Mouse (Mus musculus): ENCODE data around the gene Wdr89.
"Not testable (repeated sequence)": the region's sequence is repeated elsewhere in the genome, so short reads cannot be mapped to it uniquely, and the experiment has no call there.

Wdr89 gene

DNA sequence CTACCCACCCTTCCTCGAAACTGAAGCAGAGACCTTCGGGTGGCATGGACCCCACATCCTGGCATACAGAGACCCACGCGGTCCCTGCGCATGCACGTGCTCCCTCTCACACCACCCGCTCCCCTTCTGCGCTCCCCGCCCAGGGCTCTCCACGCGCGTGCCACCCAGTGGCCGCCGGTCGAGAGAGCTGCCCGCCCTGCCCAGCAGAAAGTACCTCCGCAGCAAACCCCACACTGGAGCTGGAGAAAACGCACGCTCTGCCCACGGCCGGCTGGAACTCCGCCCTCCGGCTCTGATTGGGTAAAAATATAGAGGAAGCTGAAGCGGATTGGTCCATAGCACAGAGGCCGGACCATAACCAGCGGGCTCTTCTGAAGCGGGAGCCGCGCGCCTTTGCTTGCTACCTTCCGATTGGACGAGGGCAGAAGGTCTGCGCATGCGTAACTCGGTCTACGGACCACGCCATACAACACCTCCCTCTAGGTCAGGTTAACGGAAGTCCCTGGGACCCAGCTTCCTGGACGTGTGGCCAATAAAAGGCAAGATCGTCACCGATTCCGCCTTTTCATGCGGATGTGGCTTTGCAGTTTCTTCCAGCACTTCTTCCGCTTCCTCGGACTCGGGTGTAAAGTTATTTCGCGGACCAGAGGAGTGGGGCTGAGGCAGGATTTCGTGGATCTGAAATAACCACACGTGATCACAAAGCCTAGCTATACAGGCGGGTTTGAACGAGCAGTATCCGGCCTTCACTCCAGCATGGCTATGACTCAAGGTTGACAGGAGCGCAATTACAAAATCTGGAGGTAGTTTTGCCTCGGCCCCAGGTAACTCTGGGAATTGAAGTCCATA lies at the start of gene Wdr89:
TSS of gene Wdr89 (minus strand) at position 280 of the 849 bp plus-strand sequence.
- DNase-seq: peak; percentile 100

DNA sequence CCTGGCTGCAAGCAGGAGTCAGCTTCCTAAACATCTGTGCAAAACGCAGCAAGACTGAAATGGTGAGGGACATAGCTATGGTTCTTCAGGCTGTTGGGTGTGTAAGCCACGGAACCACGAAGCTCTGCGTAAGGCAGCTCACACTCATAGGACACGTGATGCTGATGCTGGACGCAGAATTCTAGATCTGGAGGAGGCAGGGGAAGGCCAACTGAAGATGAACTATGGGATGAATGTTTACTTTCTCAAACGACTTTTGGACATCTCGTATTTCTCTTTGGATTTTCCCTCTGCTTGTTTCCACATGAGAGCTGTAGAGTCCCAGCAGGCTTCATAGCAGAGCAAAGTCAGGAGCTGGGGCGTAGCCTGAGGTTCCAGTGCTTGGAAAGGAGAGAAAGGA lies 44.3 kb upstream of the Wdr89 start:
- no peak for DNase-seq

DNA sequence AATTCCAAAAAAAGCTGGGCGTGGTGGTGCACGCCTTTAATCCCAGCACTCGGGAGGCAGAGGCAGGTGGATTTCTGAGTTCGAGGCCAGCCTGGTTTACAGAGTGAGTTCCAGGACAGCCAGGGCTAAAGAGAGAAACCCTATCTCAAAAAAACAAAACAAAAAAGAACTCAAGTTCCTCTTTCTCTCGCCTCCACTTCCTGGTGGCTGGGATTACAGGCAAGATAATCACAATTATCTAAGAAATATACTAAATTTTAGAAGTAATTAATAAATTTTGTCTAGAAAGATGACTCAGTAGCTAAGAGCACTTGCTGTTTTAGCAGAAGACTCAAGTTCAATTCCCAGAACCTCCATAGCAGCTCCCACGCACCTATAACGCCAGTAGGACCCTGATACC lies 43.6 kb upstream of the Wdr89 start:
- not testable (repeated sequence) for DNase-seq

DNA sequence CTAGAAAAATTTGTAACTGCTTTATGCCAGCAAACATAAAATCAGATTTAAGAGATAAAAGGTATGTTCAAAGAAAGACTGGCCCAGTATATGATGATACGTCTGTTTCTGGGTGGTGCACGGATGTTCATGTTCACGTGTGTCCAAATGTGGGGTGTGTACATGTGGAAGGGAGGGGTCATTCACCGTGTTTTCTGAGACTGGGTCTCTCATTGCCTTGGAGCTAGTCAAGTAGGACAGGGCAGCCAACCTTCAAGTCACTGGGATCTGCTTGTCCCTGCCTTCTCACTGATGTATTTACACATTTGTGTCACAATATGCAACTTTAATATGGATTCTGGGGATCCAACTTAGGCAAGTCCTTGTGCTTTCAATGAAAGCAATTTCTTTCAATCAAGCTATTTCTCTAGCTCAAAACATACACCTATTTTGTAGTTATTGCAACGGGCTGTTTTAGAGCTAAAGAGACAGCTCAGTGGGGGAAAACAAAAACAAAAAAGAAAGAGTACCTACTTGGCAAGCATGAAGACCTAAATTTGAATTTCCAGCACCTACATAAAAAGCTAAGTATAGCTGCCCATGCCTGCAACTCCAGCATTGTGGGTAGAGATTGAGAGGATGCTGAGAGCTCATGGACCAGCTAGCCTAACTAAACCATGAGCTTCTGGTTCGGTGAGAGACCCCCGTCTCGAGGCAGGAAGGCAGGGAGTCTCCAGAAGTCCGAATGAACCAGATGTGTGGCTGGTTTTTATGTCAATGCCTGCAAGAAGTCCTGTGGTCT lies 41.4 kb upstream of the Wdr89 start:
- no peak for DNase-seq

DNA sequence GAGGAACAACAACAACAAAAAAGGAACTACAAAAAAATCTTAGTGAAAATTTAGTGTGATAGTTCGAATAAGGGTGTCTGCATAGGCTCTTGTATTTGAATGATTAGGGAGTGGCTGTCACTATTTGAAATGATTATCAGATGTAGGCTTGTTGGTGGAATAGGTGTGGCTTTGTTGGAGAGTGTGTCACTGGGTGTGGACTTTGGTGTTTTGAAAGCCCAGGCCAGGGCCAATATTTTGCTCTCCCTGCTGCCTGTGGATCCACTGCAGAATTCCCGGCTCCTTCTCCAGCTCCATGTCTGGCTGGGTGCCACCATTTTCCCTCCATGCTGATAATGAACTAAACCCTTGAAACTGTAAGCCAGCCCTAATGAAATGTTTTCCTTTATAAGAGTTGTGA lies 40.2 kb upstream of the Wdr89 start:
- DNase-seq: no peak

DNA sequence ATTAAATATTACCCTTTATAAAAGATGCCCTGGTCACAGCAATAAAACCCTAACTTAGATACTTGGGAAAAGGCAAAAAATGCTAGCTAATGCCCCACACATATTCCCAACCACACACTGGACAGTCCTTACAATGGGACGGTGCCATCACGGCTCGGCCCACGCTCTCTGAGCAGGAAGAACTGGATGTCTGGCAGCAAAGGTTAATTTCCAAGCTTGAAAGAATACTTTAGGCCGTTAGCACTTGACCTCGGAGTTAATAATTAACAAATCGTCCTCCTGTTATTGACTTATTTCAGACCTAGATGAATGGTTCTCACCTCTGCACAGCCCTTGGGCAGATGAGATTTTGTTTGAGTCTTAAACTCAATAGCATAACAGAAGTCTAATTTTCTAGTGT lies 37.3 kb upstream of the Wdr89 start:
- peak; percentile 70 for DNase-seq

DNA sequence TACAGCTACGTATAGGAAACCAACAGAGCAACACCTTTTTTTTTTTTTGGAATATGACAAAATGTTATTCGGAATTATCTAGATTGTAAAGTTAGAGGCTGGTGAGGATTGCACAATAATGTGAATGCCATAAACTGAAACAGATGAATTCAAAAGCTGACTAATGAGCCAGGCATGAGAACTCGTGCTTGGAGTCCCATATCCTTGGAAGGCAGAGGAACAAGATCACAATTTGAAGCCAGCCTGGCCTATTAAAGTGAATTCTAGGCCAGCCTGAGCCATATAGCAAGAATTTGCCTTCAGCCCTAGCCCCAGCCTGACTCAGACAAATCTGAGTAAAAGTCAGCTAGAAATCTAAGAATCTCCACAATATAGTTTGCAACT lies 33.4 kb upstream of the Wdr89 start:
- DNase-seq: no peak

DNA sequence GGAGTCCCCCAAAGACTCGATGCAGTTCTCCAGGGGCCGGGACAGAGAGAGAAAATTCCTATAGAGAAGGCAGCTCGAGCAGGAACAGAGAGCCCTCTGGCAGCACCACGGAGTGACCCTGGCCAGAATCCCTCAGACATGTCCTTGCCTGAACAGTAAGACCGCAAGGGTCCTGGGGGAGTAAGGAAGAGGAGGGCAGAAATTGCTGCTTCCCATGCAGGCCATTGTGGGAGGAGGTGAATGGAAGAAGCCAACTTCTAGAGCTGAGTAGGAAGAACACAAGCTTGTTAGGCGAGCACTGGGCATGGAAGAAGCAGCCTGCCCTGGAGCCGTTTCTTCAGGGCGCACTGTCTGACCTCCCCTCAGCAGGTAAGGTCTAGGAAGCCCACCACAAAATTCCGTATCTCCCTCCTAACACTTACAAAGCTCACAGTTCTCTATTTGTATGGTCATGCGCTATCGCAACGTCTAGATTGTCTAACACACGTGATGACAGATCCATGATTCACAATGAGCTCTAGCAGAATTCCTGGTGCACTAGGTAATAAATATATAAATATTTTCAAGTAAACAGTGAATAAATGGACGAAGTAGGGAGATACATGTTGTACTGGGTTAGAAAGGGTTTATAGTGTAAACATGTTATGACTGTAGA lies 32.9 kb upstream of the Wdr89 start:
- no peak for DNase-seq

DNA sequence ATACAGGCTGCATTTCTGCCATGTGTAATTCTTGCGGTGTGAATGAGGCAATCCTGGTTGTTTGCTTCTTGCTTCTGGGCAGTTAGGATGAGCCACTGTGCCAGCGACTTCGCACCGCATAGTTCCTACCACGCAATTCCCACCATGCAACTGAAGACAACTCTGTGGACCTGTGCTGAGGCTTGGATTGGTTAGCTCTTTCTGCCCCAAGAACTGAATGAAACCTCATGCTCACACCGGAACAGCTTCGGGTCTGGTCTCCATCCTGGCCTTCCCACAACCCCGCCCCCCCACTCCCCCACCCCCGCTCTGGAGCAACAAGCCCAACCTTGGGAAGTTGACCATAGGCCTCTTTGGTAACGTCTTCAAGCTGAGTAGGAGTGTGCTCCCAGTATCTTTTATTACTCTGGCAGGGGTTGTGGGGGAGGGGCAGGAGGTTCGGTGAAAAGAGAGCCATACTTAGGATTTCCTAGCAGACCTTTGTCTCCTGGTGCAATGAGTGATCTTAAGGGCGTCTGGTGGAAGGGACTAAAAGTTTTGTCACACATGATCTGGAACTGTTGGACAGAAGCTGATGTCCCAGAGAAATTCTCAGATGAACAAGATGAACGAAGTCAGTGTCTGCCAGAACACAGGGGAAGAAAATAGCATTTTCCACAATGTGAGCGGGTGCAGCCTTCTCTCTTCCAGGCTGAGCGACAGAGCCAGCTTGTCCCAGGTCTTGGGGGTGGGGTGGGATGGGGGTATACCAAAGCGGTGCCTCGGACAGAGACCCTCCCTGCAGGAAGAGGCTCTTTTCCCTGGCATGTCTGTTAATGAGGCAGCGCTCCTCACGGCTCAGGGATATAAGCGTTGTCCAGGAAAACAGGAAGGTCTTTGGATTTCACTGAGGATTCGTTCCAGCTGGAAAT lies 32.1 kb upstream of the Wdr89 start:
- peak; percentile 44 for DNase-seq

DNA sequence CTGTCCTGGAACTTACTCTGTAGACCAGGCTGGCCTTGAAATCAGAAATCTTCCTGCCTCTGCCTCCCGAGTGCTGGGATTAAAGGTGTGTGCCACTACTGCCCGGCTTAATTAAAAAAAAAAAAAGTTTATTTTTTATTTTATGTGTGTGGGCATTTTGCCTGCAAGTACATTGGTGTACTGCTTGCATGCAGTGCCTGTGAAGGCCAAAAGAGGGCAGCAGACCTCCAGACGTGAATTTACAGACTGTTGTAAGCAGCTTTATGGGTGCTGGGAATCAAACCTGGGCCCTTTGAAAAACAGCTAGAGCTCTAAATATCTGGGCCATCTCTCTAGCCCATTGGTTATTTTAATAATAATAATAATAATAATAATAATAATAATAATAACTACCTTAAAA lies 29.4 kb upstream of the Wdr89 start:
- DNase-seq: no peak

DNA sequence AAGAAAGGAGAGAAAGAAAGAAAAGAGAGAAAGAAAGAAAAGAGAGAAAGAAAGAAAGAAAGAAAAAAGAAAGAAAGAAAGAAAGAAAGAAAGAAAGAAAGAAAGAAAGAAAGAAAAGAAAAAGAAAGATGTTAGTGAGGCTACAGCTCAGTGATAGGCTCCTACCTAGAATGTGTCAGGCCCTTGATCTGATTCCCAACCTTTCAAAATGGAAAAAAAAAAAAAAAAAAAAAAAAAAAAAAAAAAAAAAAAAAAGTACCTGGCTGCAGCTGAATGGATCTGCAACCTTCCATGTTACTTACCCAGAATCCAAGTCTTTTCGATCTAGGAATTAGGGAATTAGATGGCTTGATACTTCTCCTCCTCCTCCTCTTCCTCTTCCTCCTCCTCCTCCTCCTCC lies 26.5 kb upstream of the Wdr89 start:
- not testable (repeated sequence) for DNase-seq

DNA sequence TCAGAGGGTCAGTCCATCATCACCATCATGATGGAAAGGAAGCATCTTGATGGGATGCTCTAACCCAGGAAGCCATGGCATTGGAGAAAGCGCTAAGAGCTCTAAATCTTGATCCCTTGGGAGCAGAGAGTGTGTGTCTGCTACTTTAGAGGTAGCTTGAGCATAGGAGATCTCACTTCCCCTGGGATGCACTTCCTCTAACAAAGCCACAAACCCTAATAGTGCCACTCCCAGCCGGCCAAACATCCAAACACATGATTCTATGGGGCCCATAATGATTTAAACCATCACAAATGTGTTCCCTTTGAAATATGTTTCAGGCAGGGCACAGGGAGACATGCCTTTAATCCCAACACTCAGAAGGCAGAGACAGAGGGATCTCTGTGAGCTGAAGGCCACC lies 19.7 kb upstream of the Wdr89 start:
- DNase-seq: no peak

DNA sequence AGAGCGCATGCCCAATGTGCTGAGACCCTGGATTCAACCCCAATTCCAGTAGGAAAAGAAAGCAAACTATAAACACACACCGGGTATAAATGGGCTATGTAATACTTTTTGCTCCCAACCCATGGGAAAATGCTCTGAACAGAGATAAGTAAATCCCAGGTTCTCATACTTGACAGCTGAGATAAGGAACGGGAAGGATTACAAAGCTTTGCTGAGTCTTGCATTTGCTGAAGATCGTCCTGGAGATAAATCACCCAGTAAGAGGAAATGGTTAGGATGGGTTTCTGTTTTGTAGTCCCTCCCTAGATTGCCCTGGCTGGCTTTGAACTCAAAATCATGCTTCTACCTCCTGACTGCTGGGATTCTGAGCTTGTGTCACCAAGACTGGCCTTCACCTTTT lies 18.0 kb upstream of the Wdr89 start:
- no peak for DNase-seq

DNA sequence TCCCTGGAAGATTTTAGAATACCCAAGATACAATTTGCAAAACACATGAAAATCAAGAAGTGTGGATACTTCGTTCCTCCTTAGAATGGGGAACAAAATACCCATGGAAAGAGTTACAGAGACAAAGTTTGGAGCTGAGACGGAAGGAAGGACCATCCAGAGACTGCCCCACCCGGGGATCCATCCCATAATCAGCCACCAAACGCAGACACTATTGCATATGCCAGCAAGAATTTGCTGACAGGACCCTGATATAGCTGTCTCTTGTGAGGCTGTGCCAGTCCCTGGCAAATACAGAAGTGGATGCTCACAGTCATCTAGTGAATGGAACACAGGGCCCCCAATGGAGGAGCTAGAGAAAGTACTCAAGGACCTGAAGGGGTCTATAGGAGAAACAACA lies 14.7 kb upstream of the Wdr89 start:
- not testable (repeated sequence) for DNase-seq

DNA sequence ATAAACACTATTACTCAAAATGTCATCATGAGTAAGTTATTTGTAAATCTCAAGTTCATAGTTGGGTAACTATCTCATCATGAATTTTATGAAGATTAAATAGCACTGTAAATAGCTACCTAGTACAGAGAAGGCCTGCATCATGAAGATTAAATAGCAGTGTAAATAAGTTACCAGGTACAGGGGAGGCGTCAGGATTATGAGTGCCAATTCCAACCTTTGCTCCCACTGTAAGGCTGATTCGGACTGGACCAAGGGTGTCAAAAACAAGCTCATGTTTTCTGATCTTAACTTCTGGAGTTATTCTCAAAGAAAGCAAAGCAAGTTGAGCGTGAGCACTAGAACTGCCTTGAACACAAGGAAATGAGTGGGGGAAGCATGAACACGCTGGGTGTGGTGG lies 14.3 kb upstream of the Wdr89 start:
- peak; percentile 69 for DNase-seq

DNA sequence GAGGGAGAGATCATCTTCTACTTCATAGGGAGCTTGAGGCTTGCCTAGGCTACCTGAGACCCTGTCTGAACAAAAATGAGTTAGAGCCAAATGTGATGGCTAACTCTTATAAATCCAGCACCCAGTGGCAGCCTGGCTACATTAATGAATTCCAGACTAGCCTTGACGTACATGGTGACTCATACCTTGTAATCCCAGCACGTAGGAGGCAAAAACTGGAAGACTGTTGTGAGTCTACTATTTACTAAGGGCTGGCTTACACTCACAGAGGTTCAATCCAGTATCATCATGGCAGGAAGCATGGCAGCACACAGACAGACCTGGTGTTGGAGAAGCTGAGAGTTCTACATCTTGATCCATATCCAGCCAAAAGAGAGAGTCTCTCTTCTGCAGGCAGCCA lies 13.5 kb upstream of the Wdr89 start:
- no peak for DNase-seq

DNA sequence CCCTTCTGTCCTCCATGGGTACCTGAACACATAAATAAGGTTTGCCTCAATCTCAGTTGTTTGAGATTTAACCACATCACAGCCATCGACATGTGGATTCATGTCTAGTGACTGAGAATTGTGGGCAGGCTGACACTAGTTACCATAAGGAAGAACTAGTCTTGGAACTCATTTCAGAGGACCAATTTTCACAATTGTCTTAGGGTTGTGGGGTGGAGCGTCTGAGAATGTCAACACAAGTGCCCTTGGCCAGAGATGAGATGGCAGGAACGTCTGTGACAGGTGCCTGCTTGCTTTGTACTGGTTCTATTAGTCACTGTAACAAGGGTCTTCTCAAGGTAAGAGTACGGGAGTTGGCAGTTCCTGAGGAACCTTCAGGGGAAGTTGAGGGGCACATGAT lies 11.8 kb upstream of the Wdr89 start:
- DNase-seq: no peak

DNA sequence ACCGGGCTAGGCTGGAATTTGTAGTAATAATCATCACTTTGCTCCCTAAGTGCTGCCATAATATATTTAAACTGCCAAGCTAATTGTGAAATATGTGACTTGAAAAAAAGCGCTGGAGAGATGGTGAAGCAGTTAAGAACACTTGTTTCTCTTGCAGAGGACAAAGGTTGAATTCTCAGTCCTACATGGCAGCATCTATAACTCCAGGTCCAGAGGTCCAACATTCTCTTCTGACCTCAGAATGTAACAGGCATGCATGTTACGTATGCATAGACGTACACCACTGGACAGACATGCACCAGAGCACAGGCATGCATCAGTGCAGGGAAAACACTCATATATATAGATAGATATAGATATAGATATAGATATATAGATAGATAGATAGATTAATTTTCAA lies 9.1 kb upstream of the Wdr89 start:
- DNase-seq: no peak

DNA sequence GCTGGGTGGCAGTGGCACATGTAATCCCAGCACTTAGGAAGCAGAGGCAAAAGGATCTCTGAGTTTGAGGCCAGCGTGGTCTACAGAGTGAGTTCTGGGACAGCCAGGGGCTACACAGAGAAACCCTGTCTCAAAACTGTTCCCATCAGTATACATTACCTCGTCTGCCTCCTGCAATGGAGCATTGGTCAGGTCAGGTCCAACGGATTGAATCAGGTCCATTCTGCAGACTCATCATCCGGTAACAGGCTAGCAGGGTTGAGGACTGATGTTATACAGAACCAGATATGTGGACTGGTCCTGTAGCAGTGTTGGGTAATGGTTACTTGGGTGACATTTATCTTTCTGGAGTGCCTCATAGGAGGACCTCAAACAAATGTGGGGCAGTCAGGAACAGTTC lies 3.3 kb upstream of the Wdr89 start:
- no peak for DNase-seq

DNA sequence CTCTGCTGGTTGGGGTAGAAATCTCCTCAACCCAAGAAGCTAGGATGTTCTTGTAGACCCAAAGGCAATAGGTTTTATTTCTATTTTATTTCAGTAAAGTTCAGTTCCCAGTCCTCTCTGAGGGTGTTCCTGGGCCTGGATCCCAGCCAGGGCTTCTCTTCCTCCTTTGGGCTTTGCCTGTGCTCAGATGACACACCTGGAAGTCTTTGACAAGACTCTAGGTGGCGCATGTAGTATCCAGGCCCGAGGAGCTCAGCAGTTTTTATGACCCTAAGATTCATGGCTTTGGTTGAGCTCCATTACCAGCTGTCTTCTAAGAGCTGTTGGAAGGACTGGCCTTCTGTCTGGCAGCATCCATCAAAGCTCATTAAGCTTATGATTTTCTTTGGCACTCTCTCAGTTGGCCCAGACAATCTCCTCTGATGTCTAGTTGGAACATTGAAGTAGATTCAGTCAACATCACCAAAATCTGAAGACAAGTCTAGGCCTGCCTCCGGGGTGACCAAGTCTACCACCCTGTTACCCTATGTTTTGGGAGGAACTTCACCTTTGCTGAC lies 2.5 kb upstream of the Wdr89 start:
- peak; percentile 23 for DNase-seq

DNA sequence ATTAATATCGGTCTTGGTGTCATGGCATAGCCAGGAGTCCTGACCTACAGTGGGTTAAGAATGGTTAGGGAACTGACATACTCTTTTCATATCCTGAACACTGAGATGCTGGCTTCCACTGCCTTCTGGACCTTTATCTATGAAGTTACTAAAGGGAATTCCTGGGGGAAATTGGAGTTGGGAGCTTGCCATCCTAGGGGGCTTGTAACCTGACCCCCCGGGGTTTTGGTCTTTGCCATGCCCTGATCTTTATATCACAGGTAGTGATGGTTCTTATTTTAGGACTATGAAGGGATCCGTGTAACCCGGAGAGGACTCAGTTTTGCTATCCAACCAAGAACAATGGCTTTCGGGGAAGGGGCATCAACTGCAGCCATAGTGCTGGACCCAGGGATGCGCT lies 1.3 kb upstream of the Wdr89 start:
- DNase-seq: no peak

DNA sequence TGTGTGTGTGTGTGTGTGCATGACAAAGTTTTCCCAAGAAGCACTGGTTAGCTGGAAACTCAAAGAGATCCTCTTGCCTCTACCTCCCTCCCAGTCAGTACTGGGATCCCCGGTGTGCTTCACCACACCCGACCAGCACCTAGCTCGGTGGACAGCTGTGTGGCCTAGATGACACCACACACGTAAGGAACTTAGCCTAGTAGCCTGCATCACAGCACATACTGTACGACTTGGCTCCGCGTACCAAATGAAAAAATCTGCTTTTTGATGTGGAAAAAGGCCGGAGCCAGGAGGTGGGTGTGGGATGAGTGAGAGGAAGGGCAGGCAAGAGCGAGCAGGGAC lies 450 bp downstream of the Wdr89 start:
- no peak for DNase-seq

DNA sequence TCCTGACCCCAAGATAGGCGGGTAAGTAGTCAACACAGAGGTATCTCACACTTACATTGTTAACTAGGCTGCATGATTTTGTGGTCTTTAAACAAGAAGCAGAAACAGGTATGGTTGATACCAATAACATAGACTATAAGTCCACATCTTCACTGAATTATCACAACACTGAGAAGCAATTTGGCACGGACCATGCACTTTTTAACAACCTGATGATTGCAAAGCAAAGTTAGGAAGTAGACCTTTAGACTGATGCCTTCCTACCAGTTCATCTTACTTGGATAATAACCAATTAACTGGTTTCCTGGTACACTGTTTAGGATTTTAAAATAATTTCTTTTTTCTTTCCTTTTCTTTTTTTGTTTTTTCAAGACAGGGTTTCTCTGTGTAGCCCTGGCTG lies 1.1 kb downstream of the Wdr89 start:
- no peak for DNase-seq
